Comparison of ENCODE assay signal across 8 mouse cellular contexts in genomic region chr15:91969378-91969777, GRCm38 (mm10).
DNase-seq lines count a peak whose midpoint lies in the region; ATAC-seq and TF ChIP-seq lines count a peak whose summit lies in the region.

No protein-coding gene starts in this region.

- H3K9me3 ChIP-seq in neural tube, embryonic 15.5 days (replicated peaks), result no peaks in the 10 kb centered on the region
- no peaks in the 10 kb centered on the region for H3K9me3 ChIP-seq in forebrain, embryonic 10.5 days
- no peaks in the 10 kb centered on the region for H3K9me3 ChIP-seq in limb, embryonic 11.5 days (ENCODE audit: control insufficient read depth, low read length)

- no peak overlapping the region for H3K4me2 ChIP-seq in neural tube, embryonic 15.5 days
- H3K4me2 ChIP-seq in limb, embryonic 11.5 days (ENCODE audit: low read depth, severe bottlenecking), result no peak overlapping the region

- no peaks in the 10 kb centered on the region for H3K4me1 ChIP-seq in neural tube, embryonic 15.5 days
- peaks cover 12% of the 10 kb centered on the region for H3K4me1 ChIP-seq in forebrain, embryonic 10.5 days
- no peaks in the 10 kb centered on the region for H3K4me1 ChIP-seq in limb, embryonic 11.5 days (ENCODE audit: control insufficient read depth, insufficient read depth, low read length)

- no peak for TF ChIP-seq POLR2A in brain, embryonic 14.5 days (IDR thresholded peaks at IDR 0.05; ENCODE audit: borderline replicate concordance, extremely low read depth, insufficient read depth, insufficient read length, poor library complexity, severe bottlenecking)

- H3K36me3 ChIP-seq in neural tube, embryonic 15.5 days, result no peaks in the 10 kb centered on the region
- H3K36me3 ChIP-seq in forebrain, embryonic 10.5 days (replicated peaks), result no peaks in the 10 kb centered on the region
- H3K36me3 ChIP-seq in limb, embryonic 11.5 days (ENCODE audit: control insufficient read depth, insufficient read depth, low read length), result no peaks in the 10 kb centered on the region

- no peak for ATAC-seq in neural tube, embryonic 15.5 days (ENCODE audit: low FRiP score)
- no peak for ATAC-seq in limb, embryonic 11.5 days (ENCODE audit: insufficient number of reproducible peaks, low FRiP score, low TSS enrichment, low read depth)
- ATAC-seq in erythroid progenitor cell, adult 5-6 weeks (replicated peaks; ENCODE audit: low FRiP score, poor library complexity, severe bottlenecking), result no peak

- H3K27me3 ChIP-seq in neural tube, embryonic 15.5 days (replicated peaks), result no peaks in the 10 kb centered on the region
- peaks cover 7% of the 10 kb centered on the region; the same call in 1 of the 2 replicates for H3K27me3 ChIP-seq in forebrain, embryonic 10.5 days (ENCODE audit: poor library complexity, severe bottlenecking)
- H3K27me3 ChIP-seq in limb, embryonic 11.5 days (ENCODE audit: control insufficient read depth, insufficient read depth, low read length), result no peaks in the 10 kb centered on the region

- 27% methylated on average over 10 of the region's 10 CpGs for WGBS in neural tube, embryonic 15.5 days
- WGBS in forebrain, embryonic 10.5 days, result 31% methylated on average over 10 of the region's 10 CpGs
- WGBS in limb, embryonic 11.5 days, result 30% methylated on average over 10 of the region's 10 CpGs

- no peak overlapping the region for H3K4me3 ChIP-seq in neural tube, embryonic 15.5 days (replicated peaks)
- H3K4me3 ChIP-seq in forebrain, embryonic 10.5 days, result no peak overlapping the region
- no peak overlapping the region for H3K4me3 ChIP-seq in limb, embryonic 11.5 days (ENCODE audit: low read depth, low read length)

- peak; percentile 68 for DNase-seq in neural tube, embryonic 10.5 days (ENCODE audit: extremely low spot score, low spot score)
- DNase-seq in brain, embryonic 14.5 days (ENCODE audit: low read depth), result peak; percentile 83
- peak; percentile 60 for DNase-seq in forebrain, embryonic 10.5 days (ENCODE audit: extremely low spot score, low spot score)
- peak; percentile 47 for DNase-seq in kidney, adult 9 months
- DNase-seq in limb, embryonic 11.5 days (ENCODE audit: low spot score), result peak; percentile 78
- peak; percentile 33 for DNase-seq in retina, adult 2 months (ENCODE audit: low read depth, low spot score)

- no peak overlapping the region for H3K27ac ChIP-seq in neural tube, embryonic 15.5 days (replicated peaks)
- H3K27ac ChIP-seq in forebrain, embryonic 10.5 days, result no peak overlapping the region
- H3K27ac ChIP-seq in limb, embryonic 11.5 days (replicated peaks; ENCODE audit: low read depth, low read length), result no peak overlapping the region

- H3K9ac ChIP-seq in neural tube, embryonic 15.5 days (replicated peaks), result no peak overlapping the region
- H3K9ac ChIP-seq in limb, embryonic 11.5 days (ENCODE audit: low read length), result no peak overlapping the region

- peak; percentile 90 for TF ChIP-seq CTCF in brain, embryonic 14.5 days (IDR thresholded peaks at IDR 0.05; ENCODE audit: borderline replicate concordance, extremely low read depth, insufficient read depth, insufficient read length)

Comparison
In these comparisons a context has a peak if more than half of its experiments do, and no peak if none do; other contexts are left out.
1. DNase-seq: peak in every context shown above with its lines; median percentile 83 in brain, embryonic 14.5 days; 78 in limb, embryonic 11.5 days; 68 in neural tube, embryonic 10.5 days; 60 in forebrain, embryonic 10.5 days; 47 in kidney, adult 9 months; 33 in retina, adult 2 months.